Mouse (Mus musculus) CD4-positive, CD25-positive, alpha-beta regulatory T cell, adult 4 months (primary cell): ENCODE results near the gene Sumo2. TPM values are rescaled to one million over a fixed set of nuclear protein-coding genes. Genes with fewer than 3 reads are reported as not detected.
"Not testable (repeated sequence)": the region's sequence is repeated elsewhere in the genome, so short reads cannot be mapped to it uniquely, and the experiment has no call there.

Experiments used
- ATAC-seq: one replicate; pipeline ENCODE4 v1.8.0; 2017
- polyA plus RNA-seq, 2 experiments: library from polyadenylated mRNA; unstranded; fragments of 100-300 nt; shearing (Covaris generic); gene quantifications; one replicate each; pipeline ENCODE4 v1.2.1; 2017

Gene Sumo2
- polyA plus RNA-seq, 2 experiments from 2014 or later = 676 to 678 TPM

DNA sequence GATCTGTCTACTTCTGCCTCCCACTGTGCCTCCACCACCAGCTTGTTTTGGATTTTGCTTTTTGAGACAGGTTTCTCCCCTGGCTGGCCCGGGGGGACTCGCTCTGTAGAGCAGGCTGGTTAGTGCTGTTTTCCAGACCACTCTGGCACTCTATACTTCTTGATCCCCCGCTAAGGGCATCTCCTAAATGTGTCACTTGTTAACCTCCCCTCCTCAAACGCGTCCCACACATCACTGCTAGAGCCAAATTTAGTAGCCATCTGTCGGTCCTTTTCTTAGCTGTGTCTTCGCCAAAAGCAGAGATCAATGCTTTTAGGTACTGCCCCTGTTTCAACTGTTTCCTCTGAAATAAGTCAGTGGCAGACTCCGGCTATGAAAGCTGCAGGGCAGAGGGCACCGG is 17.4 kb downstream of the Sumo2 start:
- no peak for ATAC-seq

DNA sequence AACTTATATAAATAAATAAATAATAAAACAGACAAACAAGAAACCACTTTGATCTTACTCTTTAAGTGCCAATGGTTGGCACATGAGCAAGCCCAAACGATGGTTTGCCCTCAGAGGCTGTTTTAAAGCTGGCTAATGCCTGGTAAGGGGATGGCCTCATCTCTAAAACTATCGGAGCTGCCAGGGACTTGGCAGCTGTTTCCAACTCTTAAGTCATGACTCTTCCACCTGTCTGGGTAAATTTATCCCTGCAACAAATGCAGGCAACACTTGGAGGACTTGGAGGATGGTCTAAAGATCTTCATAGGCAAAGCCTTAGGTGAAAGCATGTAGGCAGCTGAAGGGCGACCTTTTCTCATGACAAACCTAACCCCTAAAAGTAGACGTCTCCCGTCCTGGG is 19.1 kb downstream of the Sumo2 start:
- no peak for ATAC-seq

DNA sequence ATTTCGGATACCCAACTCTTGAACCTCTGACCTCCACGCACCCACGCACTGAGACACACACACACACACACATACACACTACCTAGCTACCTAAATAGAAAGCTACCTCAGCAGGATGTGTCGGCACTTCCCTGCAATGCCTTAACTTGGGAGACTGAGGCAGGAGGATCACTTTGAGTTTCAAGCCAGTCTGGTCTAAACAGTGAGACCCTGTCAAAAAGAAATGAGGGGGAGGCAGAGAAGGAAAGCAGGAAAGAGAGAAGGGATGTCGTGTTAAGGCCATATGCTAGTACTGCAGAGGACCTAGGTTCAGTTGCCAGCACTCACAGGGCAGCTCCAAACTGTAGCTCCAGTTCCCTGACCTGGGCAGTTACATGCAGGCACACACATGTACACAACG is 21.1 kb downstream of the Sumo2 start:
- ATAC-seq = no peak

DNA sequence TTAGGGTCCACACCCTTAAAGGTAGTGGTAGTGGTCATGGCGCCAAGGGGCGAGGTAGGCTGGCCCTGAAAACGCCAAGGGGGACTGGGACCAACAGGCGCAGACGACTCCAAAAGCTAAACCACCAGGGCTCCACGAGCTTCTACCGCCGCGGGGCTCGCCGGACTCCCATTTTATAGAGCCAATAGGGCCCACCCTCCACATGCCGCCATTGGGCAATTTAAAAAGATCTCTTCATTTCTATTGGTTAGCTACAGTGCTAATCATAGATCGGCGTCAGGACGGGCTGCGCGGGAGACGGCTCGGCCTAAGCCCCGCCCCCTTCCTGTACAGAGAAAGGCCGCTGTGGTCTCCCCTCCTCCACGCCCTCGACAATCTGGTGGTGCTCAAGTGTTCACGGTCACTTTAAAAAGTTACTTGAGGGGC is 21.8 kb downstream of the Sumo2 start, which contains the start of gene Jpt1:
Jpt1 (minus strand) TSS at position 150 of the 426 bp plus-strand sequence.
- ATAC-seq = peak; percentile 95

DNA sequence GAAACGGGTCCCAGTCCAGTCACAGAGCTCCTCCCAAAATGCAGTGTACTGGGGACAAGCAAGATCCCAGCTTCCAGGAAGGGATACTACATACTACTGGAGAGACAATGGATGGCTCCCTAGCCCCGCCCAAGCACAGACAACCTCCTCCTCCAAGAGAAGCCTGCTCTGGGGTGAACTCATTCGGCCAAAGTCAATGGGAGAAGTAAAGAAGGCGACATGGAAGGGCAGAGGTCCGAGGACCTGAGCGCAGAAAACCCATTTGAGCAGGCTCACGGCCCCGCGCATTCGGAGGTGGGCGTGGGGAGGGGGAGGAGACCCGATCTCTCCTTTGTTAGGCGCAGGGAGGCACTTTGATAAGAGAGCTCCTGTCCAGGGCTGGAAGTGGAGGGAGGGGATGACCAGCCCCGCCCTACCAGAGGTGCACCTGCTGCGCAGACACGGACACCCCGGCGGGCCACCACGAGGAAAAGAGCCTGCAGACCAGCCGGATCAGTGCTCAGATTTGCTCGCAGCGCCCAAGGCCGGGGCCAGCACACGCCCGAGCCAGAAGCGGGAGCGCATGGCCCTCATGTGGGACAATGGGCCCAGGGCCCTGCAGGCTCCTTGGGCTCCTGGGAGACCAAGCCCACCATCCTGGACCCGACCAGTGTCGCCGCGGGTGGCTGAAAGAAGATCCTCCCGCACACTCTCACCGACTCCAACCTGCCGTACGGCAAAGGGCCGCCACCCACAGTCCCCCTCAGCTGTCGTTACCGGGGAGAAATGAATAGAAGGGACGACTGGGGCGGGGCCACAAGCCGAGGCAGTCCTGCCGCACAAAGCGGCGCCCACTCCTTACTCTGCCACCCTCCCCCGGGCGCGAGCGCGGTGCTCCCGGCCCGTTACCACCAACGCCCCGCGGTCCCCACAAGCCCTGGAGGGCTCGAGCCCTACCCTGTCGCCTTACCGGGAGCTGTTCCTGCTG is 22.5 kb downstream of the Sumo2 start:
- ATAC-seq = peak; percentile 43

DNA sequence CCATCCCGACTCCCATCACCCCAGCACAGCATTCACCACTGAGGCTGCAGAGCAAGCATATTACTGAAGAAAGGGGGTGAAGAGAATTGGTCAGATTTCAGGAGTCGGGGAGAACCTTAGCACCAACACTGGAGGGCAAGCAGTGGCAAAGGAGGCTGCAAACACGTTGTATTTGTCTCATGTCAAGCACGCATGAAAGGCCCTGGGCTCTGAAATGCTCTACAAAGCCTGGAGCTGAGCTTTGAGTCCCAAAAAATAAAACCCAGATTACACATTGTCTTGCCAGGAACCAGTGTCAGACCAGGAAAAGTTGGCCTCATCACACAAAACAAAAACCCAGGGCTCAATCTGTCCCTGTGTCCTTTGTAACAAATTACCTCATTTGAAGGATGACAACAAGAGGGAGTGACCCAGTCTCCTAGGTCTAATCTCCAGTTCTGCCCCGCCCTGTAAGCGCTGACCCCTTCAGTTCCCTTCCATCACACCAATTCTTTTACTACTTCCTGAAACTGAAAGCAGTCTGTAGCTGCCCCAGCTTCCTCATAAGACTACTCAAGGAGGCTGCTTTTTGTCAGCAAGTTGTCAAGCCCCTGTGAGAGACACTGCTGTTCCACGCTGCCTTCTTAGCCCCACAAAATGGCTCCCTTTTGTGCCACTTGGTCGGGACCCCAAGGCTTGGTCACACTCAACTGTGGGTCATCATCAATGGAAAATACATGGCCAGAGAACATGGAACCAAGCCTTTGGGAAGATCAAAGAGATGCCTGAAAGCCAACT is 23.5 kb downstream of the Sumo2 start:
- ATAC-seq = peak; percentile 29

DNA sequence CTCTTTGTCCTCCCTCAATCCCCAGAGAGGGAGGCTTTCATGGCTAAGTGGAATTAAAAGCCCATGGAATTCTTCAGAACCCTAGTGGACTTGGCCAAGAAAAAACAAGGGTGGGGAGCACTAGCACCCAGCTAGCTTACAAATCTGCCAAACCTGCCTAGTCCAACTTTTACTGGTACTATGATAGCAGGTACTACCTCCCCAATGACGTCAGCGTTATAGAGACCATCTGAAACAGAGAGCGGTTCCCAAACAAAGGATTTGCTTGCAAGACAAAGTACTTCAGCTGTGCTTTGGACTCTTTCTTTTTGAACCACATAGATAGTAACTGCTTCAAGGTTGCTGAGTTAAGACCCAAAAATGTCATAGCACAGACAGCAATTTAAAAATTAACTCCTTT is 24.1 kb downstream of the Sumo2 start:
- ATAC-seq = no peak

DNA sequence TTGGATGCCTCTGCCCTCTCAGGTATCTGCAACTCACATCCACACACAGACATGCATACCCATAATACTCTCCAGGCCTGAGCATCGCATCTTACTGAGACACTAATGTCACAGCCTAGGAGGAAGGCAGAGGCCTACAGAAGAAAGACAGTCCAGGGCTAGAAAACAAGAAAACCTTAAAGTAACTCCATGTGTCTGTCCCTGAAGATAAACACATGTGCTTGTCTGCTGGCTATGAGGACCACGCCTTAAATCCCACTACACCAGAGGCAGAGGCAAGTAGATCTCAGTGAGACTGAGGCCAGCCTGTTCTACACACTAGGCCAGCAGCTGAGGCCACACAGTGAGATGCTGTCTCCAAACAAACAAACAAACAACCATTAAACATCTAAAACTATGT is 25.0 kb downstream of the Sumo2 start:
- no peak for ATAC-seq

DNA sequence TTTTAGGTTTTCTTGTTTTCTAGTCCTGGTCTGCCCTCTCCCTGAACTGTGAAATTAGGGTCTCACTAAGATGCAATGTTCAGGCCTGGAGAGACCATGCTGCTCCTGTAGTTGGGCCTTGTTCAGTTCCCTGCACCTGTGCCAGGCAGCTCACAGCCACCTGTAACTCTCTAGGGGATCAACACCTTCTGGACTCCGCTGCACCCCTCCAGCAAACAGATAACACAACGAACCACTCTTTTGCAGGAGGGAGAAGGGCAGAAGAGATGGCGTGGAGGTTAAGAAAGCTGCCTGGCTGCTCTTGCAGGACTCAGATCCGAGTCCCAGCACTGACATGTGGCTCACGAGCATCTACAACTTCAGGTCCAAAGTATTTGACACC is 25.6 kb downstream of the Sumo2 start:
- ATAC-seq = no peak

DNA sequence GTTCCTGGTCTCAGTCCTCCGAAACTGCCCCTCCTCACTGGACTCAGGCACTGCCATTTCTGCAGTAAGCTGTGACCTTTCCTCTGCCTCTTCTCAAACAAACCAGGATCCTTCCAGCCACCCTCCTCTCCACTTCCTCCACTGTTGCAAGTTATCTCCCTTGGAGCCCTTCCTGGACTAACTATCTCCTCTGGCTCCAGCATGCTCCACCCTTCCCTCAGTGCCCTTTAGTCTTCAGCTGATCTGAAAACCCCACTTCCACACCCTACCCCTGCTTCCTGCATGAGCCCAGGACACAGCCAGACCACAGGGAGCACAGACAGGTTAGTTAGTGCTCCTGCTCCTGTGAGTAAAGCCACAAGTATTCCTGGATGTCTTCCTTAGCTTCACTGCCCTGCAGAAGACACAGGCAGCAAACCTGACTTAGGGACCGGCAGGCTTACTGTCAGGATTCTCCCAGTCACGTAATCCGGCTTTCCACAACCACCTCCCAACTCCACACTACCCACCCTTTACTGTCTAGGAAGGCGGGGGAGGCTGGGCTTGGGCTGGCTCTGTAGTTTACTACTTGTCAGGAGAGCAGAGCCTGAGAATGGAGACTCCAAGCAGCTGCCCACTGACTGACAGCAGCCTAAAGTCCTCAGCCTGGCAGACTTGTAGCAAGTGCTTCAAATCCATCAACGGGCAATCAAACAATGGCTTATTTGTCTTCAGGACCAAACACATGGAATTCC is 26.1 kb downstream of the Sumo2 start:
- no peak for ATAC-seq

DNA sequence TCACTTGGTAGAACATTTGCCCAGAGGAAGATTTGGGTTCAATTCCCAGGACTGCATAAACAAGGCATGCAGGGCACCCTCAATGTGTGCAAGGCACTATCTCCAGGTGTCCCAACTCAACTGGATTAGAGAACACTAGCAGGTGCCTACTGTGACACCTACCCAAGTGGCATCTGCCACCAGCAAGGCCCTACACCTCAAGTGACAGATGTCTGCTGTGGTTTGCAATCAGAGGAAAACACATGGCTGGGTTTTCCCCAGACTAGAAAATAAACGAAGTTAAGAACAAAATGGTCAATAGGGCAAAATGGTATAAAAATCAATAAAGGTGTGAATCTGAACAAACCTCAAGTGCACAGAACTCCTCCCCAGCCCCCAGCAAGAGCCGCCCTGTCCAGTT is 28.0 kb downstream of the Sumo2 start:
- peak; percentile 77 for ATAC-seq

DNA sequence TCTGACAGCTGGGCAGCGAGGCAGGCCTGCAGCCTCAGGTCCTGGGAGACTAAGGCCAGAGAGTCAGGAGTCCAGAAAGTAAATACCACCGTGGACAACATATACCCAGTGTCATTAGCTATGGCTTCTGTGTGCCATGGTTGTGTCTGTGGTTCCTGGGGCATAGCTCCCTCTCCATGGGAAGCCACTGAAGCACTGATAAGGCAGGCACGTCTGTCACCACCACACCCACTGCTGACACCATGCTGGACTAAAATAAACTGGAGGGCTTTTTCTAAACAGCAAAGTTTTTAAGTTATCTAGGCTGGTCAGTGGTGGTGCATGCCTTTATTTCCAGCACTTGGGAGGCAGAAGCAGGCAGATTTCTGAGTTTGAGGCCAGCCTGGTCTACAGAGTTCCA is 29.5 kb downstream of the Sumo2 start:
- ATAC-seq = no peak

DNA sequence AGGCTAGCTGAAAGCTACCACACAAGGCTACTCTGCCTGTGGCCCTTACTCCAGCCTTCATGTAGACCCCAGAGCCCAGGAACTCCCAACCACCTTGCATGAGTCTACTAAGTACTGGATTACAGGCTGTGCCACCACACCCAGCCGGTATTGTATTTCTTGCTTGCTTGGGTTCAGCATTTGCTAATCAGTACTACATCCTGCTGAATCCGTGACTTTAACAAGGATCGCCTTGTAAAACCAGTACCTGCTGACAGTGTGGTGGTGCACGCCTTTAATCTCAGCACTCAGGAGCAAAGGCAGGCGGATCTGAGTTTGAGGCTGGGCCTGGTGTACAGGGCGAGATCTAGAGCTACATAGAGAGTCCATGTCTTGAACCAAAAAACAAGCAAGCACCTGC is 33.4 kb downstream of the Sumo2 start:
- no peak for ATAC-seq

DNA sequence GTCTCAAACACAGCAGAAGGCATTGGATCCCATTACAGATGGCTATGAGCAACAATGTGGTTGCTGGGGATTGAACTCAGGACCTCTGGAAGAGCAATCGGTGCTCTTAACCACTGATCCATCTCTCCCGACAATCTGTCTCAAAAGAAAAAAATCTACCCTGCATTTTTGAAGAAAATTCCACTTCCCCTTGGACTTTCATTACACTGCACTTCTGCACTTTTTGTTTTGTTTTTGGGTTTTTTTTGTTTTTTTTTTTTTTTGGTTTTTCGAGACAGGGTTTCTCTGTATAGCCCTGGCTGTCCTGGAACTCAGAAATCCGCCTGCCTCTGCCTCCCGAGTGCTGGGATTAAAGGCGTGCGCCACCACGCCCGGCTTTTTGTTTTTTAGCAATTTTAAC is 39.5 kb downstream of the Sumo2 start:
- ATAC-seq = not testable (repeated sequence)

DNA sequence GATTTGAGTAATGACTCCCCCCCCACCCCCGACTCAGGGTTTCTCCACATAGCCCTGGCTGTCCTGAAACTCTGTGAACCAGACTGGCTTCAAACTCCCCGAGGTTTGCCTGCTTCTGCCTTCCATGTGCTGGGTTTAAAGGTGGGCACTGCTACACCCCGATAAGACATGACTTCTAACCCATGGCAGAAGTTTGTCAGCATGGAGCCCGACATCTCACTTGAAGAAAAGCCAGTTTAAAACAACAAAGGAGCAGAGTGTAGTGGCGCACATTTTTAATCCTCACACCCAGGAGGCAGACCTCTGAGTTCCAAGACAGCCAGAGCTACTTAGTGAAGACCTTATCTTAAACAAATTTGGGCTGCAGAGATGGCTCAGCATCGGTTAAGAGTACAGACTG is 43.7 kb downstream of the Sumo2 start:
- no peak for ATAC-seq

DNA sequence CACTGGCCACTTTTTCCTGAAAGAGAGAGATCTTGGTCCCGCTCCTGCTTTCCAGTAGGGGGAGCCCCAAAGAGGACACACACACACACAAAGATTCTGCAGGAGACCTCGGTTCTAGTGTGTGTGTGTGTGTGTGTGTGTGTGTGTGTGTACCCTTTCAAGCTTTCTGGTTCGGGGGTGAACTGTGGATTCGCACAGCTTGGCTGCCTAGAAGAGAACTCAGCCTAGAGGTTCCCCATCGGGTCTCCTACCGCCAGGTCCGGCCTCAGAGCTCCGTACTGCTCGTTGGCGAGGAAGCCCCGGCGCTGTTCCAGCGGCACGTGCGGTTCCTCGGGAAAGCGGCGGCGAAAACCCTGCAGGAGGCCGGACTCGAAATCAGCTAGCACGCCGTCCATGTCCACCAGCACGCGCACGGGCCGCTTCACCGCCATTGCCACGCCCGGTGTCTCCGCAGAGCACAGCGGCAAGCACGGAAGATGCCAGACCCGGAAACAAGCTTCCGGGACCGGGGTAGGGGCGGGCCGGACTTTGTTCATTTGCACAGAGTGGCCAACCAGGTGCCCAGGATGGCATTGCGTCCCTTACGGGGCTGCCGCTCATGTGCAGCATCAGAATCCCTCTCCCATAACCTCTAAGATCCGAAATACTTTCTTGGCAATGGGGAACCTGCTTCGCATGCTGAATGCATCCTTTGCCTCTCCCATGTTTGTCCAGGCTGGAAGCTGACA is 44.6 kb downstream of the Sumo2 start, which contains the start of gene Nt5c:
Nt5c (minus strand) TSS at position 507 of the 728 bp plus-strand sequence.
- peak; percentile 97 for ATAC-seq

DNA sequence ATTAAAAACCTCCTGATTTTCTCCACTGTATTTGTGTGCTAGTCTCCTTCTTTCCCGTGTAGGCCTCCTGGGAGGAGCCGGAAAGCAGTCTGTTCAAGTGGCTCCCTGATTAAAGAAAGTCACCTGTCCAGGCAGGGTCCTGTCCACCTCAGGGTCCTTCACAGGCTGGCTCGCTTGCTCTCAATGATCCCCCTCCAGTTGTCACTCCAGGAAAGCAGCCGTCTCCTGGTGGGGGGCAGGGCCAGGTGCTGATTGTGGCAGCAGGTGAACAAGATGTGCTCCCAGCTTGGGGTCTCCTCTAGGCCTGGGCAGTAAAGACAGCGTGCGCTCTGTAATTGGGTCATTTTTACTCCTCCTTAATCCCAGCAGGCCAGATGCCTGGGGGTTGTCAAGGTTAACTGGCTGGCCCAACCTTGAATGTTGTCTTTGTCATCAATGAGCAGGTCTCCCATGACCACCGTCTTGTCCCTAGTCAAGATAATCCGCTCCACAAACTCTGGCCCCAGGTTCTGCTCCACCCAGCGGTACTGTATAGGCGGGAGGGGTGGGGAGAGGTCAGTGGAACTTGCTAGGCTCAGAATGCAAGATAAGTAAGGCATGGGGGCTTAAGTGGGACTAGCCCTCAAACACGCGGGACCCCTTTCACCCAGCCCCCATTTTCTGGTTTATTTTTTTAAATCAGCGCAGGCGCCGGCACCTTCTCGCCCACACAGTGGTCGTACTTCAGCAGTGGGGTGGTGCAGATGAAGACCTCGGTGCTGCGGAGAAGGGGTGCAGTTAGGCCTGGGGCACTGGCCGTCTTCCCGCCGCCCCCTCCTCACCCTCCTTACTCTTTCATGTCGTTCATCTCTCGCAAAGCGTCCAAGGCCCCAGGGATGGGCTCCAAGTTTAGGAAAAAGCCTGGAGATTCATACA is 45.4 kb downstream of the Sumo2 start:
- ATAC-seq = peak; percentile 4

DNA sequence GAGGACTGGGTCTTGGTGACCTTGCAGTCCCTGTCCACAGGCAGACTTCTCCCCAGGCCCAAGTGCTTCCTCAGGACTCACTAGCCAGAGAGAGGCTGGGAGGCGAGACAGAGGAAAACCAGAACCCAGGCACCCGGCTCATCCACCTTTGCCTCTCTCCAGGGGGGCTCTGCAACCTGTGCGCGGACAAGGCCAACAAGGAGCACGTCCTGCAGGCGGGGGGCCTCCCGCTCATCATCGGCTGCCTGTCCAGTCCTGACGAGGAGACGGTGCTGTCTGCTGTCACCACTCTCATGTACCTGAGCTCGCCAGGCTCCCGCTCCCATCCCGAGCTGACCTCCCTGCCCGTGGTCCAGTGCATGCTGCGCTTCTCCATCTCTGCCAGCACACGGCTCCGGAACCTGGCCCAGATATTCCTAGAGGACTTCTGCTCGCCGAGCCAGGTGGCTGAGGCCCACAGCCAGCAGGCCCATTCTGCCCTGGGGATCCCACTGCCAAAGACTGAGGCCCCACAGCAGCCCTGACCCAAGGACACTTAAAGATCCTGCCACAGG is 47.4 kb downstream of the Sumo2 start:
- no peak for ATAC-seq

DNA sequence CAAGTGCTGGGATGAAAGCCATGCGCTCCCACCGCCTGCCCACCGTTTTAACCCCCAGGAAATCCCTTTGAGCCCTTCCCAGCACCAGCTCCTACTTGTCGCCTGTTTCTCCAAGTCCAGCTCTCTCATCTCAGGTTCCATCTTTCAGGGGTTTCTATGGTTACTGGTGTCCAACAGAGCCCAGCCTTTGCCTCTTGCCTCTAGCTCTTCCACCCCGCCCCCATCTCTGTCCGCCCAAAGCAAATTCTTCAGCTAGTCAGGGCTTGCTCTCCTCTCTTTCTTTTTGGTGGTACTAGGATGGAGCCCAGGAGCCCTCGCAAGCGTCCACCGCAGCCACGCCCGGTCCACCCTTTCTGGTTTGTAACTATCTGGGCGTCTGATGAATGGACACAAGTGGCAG is 50.9 kb downstream of the Sumo2 start:
- no peak for ATAC-seq

DNA sequence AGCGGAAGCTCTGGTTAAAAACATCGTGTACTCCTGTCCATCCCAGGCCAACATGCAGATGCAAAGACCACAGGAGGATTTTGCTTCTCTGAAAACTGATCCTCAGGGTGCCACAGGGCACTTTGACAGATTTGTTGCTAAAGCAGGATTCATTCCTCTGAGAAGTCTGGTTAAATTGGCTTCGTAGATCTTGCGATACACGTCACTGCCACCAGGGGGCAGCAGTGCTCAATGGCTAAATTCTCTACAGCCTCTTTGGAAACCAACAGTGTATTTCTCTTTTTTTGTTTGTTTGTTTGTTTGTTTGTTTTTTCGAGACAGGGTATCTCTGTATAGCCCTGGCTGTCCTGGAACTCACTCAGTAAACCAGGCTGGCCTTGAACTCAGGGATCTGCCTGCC is 52.4 kb downstream of the Sumo2 start:
- no peak for ATAC-seq

DNA sequence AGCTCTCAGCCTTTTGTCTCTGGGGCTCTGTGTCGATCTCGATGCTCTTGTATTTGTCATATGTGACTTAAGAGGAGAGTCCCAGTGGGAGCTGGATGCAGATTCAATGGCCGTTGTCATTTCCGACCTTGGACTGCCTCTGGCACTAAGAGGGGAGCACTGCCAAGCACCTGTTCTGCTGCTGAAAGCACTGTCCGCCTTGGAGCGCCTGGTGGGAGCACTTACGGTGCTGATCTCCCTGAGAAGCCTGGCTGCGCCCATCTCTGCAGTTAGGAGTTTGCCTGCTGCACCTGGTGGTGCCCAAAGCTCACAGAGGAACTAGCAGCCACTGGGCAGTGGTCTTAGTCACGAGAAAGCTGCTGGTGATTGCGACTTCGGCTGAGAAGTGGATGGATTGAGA is 52.8 kb downstream of the Sumo2 start:
- ATAC-seq = no peak
